Mouse (Mus musculus) forebrain, embryonic 14.5 days (tissue): ENCODE measurements at regions not wholly inside any gene's neighbourhood (a gene's known extent, or its start where the extent isn't known, plus 50 kb on each side); places are given as distances from the start of the nearest gene placed in this dataset.
"Not testable (repeated sequence)": the region's sequence is repeated elsewhere in the genome, so short reads cannot be mapped to it uniquely, and the experiment has no call there.

Source experiments
- ATAC-seq: fragments of 200-750 bp; cut with Nextera tagmentation; 2 replicates; pipeline ENCODE4 v1.8.0; 2017; ENCODE audit warnings: mild to moderate bottlenecking, moderate library complexity
- DNase-seq: peaks from one replicate; pipeline ENCODE4 v3.0.0-alpha.2; 2015; ENCODE audit warnings: low spot score
- H3K27ac ChIP-seq: fragments of 300-500 bp; sonication (generic); 2 replicates; pipeline ENCODE4 v1.5.1; 2014; ENCODE audit warnings: low read depth, mild to moderate bottlenecking, control low read depth, low read length, moderate library complexity
- H3K27me3 ChIP-seq: fragments of 300-500 bp; sonication (generic); replicated peaks from 2 replicates; pipeline ENCODE4 v1.6.1; 2014; ENCODE audit warnings: low read length, control low read depth, mixed read lengths; ENCODE audit not compliant: control insufficient read depth, insufficient read depth
- H3K36me3 ChIP-seq: fragments of 300-500 bp; sonication (generic); 2 replicates; pipeline ENCODE4 v1.6.1; 2014; ENCODE audit warnings: low read length, control low read depth; ENCODE audit not compliant: control insufficient read depth, insufficient read depth
- H3K4me1 ChIP-seq: fragments of 300-500 bp; sonication (generic); 2 replicates; pipeline ENCODE4 v1.6.1; 2014; ENCODE audit warnings: antibody characterized with exemption, low read length, control low read depth; ENCODE audit not compliant: control insufficient read depth, insufficient read depth
- H3K4me2 ChIP-seq: fragments of 300-500 bp; sonication (generic); 2 replicates; pipeline ENCODE4 v1.6.1; 2014; ENCODE audit warnings: mild to moderate bottlenecking, control low read depth, low read length
- H3K4me3 ChIP-seq: fragments of 300-500 bp; sonication (generic); 2 replicates; pipeline ENCODE4 v1.5.1; 2014; ENCODE audit warnings: low read depth, low read length, control low read depth
- H3K9ac ChIP-seq: fragments of 300-500 bp; sonication (generic); 2 replicates; pipeline ENCODE4 v1.6.1; 2014; ENCODE audit warnings: mild to moderate bottlenecking, low read length, control low read depth, moderate library complexity
- H3K9me3 ChIP-seq: fragments of 300-500 bp; sonication (generic); replicated peaks from 2 replicates; pipeline ENCODE4 v1.6.1; 2016; ENCODE audit warnings: low read length, control low read depth, mixed read lengths; ENCODE audit not compliant: control insufficient read depth
- WGBS: fragments of 180-500 bp; shearing (Covaris S2); extraction: QIAGEN DNeasy Blood & Tissue Kit; methylation state at CpG from one replicate; pipeline ENCODE4 v1.1.7; 2014; 5-methylcytosine and 5-hydroxymethylcytosine counted together

DNA sequence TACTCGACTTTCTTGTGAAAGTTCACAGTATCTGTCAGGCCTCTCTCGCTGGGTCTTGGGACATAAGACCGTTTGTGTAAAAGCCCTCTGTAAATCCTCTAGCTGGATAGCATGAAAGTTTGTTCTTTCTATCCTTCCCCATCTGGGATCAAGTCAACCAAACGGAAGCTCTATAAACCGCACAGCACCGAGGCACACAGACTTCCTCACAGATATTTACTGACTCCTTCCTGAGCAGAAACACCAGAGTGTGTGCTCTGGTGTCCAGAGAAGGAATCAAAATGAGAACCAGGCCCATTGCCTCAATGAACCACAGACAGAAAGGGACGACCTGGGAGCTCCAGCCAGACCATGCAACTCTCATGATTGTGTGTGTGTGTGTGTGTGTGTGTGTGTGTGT, 502.6 kb downstream of the Gja1 start:
- H3K9ac ChIP-seq, result no peak overlapping the region
- ATAC-seq, result no peak
- 89% methylated on average over 7 of the region's 7 CpGs for WGBS

DNA sequence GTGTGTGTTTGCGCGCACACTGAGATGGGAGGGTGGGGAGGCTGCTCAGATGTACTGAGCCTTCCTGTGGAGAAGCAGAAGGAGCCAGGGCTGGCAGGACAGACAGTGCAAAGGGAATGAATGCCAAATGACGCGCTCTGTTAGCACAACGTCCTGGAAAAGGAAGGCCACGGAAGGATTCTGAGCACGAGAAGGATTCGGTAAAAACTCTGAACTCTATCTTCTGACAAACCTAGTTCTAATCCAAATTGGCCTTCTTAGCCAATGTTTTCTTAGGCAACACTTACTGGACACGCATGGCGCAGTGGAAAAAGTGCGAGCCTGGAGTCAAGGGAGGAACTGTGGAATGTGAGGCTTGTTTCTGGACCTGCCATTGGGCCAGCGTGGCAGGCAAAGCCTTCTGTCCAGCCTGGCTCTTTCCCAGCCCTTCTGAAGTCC, 503.0 kb downstream of the Gja1 start:
- ATAC-seq (no peak), DNase-seq (no peak)
- Histone ChIP-seq H3K9me3 (no peaks in the 10 kb centered on the region), H3K27me3 (no peaks in the 10 kb centered on the region), H3K9ac (no peak overlapping the region), H3K4me3 (no peak overlapping the region), H3K4me1 (no peaks in the 10 kb centered on the region), H3K4me2 (no peak overlapping the region), H3K36me3 (no peaks in the 10 kb centered on the region), H3K27ac (no peak overlapping the region)
- 84% methylated on average over 12 of the region's 12 CpGs for WGBS

More for the DNA sequence above, 502.6 kb downstream of the Gja1 start:
- no peak for DNase-seq
- Histone ChIP-seq H3K27me3 (no peaks in the 10 kb centered on the region), H3K4me1 (no peaks in the 10 kb centered on the region), H3K4me2 (no peak overlapping the region), H3K27ac (no peak overlapping the region), H3K4me3 (no peak overlapping the region), H3K36me3 (no peaks in the 10 kb centered on the region), H3K9me3 (no peaks in the 10 kb centered on the region)

DNA sequence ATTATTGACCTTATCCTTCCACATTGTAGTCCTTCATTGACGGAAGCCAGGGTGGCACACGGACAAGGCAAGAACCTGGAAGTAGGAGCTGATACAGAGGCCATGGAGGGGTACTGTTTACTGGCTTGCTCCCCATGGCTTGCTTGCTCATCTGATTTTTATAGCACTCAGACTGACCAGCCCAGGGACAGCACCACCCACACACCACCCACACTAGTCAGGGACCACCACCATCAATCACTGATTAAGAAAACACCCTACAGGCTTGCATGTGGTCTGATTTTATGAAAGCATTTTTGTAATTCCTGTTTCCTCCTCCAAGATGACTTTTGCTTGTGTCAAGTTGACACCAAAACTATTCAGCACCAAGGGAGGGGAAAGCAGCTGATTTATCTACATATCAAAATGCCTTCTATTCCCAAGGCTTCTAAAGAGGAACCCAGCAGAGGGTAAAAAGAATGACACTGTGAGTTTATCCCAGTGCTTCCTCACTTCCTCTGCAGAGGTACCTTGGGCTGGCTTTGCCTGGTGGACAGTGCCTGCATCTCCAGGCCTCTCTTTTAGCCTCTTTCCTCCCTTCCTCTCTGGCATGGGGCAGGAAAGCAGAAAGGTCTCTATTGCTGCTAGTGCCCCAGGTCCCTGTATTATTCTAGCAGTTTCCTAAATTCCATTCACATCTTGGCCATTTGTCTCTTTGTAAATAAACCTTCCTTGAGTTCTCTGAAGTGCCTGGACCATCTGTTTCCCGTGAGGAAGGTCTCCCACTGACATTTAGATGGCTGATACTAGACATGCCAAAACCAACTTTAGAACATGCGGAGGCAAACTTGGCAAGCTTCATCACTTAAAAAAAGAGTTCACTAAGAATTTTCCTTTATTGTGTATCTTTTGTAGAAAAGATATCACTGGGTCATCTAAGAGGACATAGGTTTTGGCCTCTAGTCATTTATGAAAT, 507.6 kb downstream of the Gja1 start:
- H3K36me3 ChIP-seq, result no peaks in the 10 kb centered on the region
- H3K9me3 ChIP-seq, result no peaks in the 10 kb centered on the region
- H3K27ac ChIP-seq, result no peak overlapping the region
- no peaks in the 10 kb centered on the region for H3K4me1 ChIP-seq
- DNase-seq (no peak), ATAC-seq (no peak)
- H3K9ac ChIP-seq, result no peak overlapping the region
- no peaks in the 10 kb centered on the region for H3K27me3 ChIP-seq
- H3K4me3 ChIP-seq, result no peak overlapping the region
- 81% methylated on average over 4 of the region's 4 CpGs for WGBS
- H3K4me2 ChIP-seq, result no peak overlapping the region

DNA sequence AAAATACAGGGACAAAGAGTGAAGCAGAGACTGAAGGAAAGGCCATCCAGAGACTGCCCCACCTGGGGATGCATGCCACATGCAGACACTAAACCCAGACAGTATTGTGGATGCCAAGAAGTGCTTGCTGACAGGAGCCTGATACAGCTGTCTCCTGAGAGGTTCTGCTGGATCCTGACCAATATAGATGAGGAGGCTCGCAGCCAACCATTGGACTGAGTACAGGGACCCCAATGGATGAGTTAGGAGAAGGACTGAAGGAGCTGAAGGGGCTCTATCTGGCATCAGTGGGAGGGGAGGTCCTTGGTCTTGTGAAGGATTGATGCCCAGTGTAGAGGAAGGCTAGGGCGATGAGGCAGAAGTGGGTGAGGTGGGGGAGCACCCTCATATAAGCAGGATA, 514.4 kb downstream of the Gja1 start:
- not testable (repeated sequence) for H3K4me3 ChIP-seq, H3K9me3 ChIP-seq, H3K27ac ChIP-seq, H3K27me3 ChIP-seq, DNase-seq, H3K36me3 ChIP-seq, H3K9ac ChIP-seq, H3K4me1 ChIP-seq, H3K4me2 ChIP-seq, ATAC-seq
- 79% methylated on average over 2 of the region's 2 CpGs for WGBS

DNA sequence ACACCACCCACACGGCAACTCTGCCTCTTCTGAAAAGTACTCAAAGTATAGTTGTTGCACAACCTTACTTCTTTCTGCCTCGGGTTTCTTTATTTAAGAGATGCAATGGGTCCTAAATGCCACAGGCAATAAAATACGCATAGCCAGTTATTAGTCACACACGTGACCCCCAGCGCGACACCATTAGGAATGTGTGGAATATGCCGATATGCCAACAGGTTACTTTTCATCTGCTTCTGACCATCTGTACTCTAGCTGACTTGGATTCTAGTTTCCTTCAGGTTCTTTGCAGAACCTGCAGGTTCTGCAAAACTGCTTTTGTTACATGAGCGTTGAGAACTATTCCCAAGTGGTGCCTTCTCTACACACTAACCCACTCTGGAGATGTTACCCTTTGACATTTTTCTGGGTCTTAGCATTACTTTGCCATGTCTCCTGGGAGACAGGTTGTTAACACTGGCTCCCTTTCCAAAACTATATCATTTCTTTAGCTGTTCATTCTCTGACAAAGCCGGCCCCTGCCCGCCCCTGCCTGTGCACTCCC, 515.6 kb downstream of the Gja1 start:
- ATAC-seq (peak; percentile 41), DNase-seq (no peak)
- Histone ChIP-seq H3K4me3 (no peak overlapping the region), H3K4me2 (no peak overlapping the region), H3K36me3 (no peaks in the 10 kb centered on the region), H3K27me3 (no peaks in the 10 kb centered on the region), H3K9me3 (no peaks in the 10 kb centered on the region), H3K27ac (peak overlapping the region; percentile 10; the same call in 1 of the 2 replicates), H3K4me1 (peaks cover 6% of the 10 kb centered on the region), H3K9ac (no peak overlapping the region)
- WGBS, result 54% methylated on average over 10 of the region's 10 CpGs

DNA sequence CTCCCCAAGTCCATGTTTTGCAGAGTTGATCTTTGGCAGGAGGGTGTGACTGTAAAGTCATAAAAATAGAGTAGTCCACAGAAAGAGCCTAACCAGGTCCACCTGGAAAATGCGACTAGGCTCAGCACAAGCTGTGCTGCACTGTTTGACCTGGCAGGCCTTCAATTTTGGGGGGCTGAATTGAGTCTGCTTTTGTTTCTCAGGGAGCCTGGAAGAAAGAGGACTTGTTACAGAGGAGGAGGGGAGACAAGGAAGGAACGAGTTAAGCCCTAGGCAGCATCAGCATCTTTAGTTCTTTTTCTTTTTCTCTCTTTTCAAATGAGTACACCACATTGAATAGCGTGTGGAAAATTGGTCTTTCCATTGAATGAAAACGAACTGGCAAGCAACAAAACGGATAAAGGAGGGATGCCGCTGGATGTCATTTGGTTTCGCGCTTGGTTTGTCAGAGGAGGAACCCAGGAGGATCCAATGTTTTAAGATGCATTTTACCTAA, 516.1 kb downstream of the Gja1 start:
- ATAC-seq (peak; percentile 85), DNase-seq (peak; percentile 76)
- Histone ChIP-seq H3K9me3 (no peaks in the 10 kb centered on the region), H3K9ac (no peak overlapping the region), H3K4me2 (0 out of 2 replicates have a peak overlapping the region, but pooled peaks have one; percentile 2), H3K4me3 (no peak overlapping the region), H3K27me3 (no peaks in the 10 kb centered on the region), H3K4me1 (peaks cover 6% of the 10 kb centered on the region), H3K27ac (peak overlapping the region; percentile 10; the same call in 1 of the 2 replicates), H3K36me3 (no peaks in the 10 kb centered on the region)
- WGBS, result 3% methylated on average over 8 of the region's 8 CpGs

DNA sequence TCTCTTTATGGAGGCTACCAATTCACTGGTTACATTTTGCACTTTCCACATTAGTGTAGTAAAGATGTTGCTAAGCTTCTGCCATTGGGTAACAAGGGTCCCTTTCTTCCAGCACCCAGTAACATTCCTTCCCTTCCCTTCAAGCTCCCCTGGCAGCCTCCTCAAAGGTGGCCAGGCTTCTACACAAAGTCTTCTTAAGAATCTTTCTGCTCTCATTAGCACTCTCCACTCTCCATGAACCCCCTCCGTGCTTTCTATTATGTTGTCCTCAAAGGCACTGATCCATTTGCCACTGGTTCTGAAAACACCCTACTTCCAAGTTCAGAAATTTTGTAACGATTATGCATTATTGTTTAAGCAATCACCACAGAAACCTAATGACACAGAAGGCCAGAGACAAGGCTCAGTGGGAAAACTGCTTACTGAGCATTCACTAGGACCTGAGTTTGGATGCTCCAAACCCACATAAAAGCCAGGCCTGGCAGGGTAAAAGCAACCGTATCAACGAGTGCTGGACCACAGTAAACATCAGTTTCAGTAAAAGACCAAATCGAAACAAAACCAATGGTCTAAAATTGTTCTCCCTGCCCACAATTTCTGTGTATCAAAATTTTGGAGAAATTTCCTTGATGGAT, 522.6 kb downstream of the Gja1 start:
- peak; percentile 60 for ATAC-seq
- Histone ChIP-seq H3K36me3 (no peaks in the 10 kb centered on the region), H3K27ac (no peak overlapping the region), H3K4me2 (no peak overlapping the region), H3K27me3 (no peaks in the 10 kb centered on the region), H3K9me3 (no peaks in the 10 kb centered on the region), H3K4me3 (no peak overlapping the region), H3K9ac (no peak overlapping the region), H3K4me1 (no peaks in the 10 kb centered on the region; the same call in 1 of the 2 replicates)
- peak; percentile 30 for DNase-seq
- WGBS, result 26% methylated on average over 5 of the region's 5 CpGs

DNA sequence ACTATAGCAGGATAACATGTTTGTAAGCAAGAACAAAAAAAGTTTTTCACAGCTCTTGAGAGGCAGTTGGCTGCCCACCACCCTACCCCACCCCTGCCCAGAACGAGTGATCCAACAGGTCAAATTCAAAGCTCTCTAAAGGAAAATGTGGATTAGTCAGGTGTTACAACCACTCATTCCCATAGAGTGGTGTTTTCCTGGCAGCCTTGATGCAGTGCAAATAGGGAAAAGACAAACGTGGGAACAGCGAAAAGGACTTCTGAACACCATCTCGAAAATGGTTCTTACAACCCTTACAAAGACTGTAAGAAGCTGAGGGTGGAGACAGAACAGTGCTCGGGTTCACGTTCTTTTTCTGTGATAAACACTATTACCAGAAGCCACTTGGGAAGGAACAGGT, 523.8 kb downstream of the Gja1 start:
- WGBS, result 87% methylated on average over 6 of the region's 6 CpGs

More for the DNA sequence above, 523.8 kb downstream of the Gja1 start:
- no peaks in the 10 kb centered on the region for H3K9me3 ChIP-seq
- no peaks in the 10 kb centered on the region for H3K36me3 ChIP-seq
- ATAC-seq, result no peak
- no peak overlapping the region for H3K4me3 ChIP-seq
- H3K9ac ChIP-seq, result no peak overlapping the region
- H3K27me3 ChIP-seq, result no peaks in the 10 kb centered on the region
- H3K4me2 ChIP-seq, result no peak overlapping the region
- H3K27ac ChIP-seq, result no peak overlapping the region
- H3K4me1 ChIP-seq, result no peaks in the 10 kb centered on the region; the same call in 1 of the 2 replicates
- no peak for DNase-seq
